Mouse (Mus musculus) neutrophil, adult 5-6 weeks (primary cell): Measurements from ENCODE around the gene Ddah1. TPM values are rescaled to one million over a fixed set of nuclear protein-coding genes. Genes with fewer than 3 reads are reported as not detected.
A peak's percentile ranks its signal among the peaks of the same experiment; 100 is the strongest.

ENCODE experiments used
- ATAC-seq: fragments of 151-379, 151-347 bp; 2 replicates; pipeline ENCODE4 v1.8.0; 2017; ENCODE audit warnings: mild to moderate bottlenecking, moderate TSS enrichment; ENCODE audit not compliant: insufficient number of reproducible peaks, poor library complexity, low FRiP score, severe bottlenecking; ENCODE audit errors: extremely low read depth
- total RNA-seq: library from RNA; stranded (forward); fragments of 200-1000 nt; gene quantifications from 2 replicates; pipeline ENCODE4 v1.2.3, GENCODE M21; 2017

Ddah1 gene
- total RNA-seq, 1 experiment from 2014 or later, result not detected

GRCm38 (mm10) chr3:145925506-145925905 lies 167.0 kb downstream of the Ddah1 start:
- no peak for ATAC-seq

- ATAC-seq, result no peak
These were observed 171.3 kb downstream of the Ddah1 start for GRCm38 (mm10) chr3:145929525-145930400.

- peak; percentile 33; the same call in 1 of the 2 replicates for ATAC-seq
These were observed 175.4 kb downstream of the Ddah1 start for GRCm38 (mm10) chr3:145933845-145934244.

- peak; percentile 84 for ATAC-seq
These were observed 179.3 kb downstream of the Ddah1 start, which contains the start of gene 2410004B18Rik for GRCm38 (mm10) chr3:145937505-145938404. TSS of gene 2410004B18Rik (plus strand) at chr3:145938014.

- ATAC-seq, result no peak
These were observed 180.2 kb downstream of the Ddah1 start for GRCm38 (mm10) chr3:145938405-145939349.

GRCm38 (mm10) chr3:145939402-145939801 lies 180.9 kb downstream of the Ddah1 start:
- ATAC-seq, result no peak

- ATAC-seq, result no peak
These were observed 181.5 kb downstream of the Ddah1 start for GRCm38 (mm10) chr3:145939971-145940370.

- peak; percentile 76 for ATAC-seq
These were observed 183.5 kb downstream of the Ddah1 start for GRCm38 (mm10) chr3:145941971-145942370.

Other genes with a start within 250 kb of the Ddah1 start
- gene Znhit6, start 182.5 kb upstream of the Ddah1 start, total RNA-seq, result 4.7 and 16.6 TPM in 2 replicates
- gene Ccn1, start 108.7 kb upstream of the Ddah1 start, total RNA-seq, result 0.37 TPM in 1 of 2 replicates, not detected in the other
- gene Bcl10, start 164.1 kb downstream of the Ddah1 start, total RNA-seq, result 126 and 152 TPM in 2 replicates
- gene 2410004B18Rik, start 179.3 kb downstream of the Ddah1 start, total RNA-seq, result 45.2 and 50.5 TPM in 2 replicates
- gene Syde2, start 229.2 kb downstream of the Ddah1 start, total RNA-seq, result 0.12 and 0.35 TPM in 2 replicates